Mouse (Mus musculus) MEL-GATA-1-ER (cell line): ENCODE data around the gene Msx2.

ENCODE experiments used
- DNase-seq: peaks from one replicate; pipeline ENCODE4 v3.0.0-alpha.2; 2012; ENCODE audit warnings: low read depth; ENCODE audit errors: extremely low read depth

Msx2 gene

GRCm38 (mm10) chr13:53472614-53473124 lies at the start of gene Msx2:
Msx2 (minus strand) TSS chr13:53473074.
- DNase-seq: no peak

GRCm38 (mm10) chr13:53521468-53521867 lies 48.6 kb upstream of the Msx2 start:
- DNase-seq: no peak

- no peak for DNase-seq
These were observed 47.6 kb upstream of the Msx2 start for GRCm38 (mm10) chr13:53520343-53520937.

- no peak for DNase-seq
These were observed 46.9 kb upstream of the Msx2 start for GRCm38 (mm10) chr13:53519727-53520126.

- no peak for DNase-seq
These were observed 45.4 kb upstream of the Msx2 start for GRCm38 (mm10) chr13:53518306-53518705.

- no peak for DNase-seq
These were observed 41.7 kb upstream of the Msx2 start for GRCm38 (mm10) chr13:53514574-53514973.

- no peak for DNase-seq
These were observed 38.5 kb upstream of the Msx2 start for GRCm38 (mm10) chr13:53511366-53511765.

- DNase-seq: no peak
These were observed 29.5 kb upstream of the Msx2 start for GRCm38 (mm10) chr13:53502406-53502805.

- DNase-seq: no peak
These were observed 28.8 kb upstream of the Msx2 start for GRCm38 (mm10) chr13:53501561-53502253.

- no peak for DNase-seq
These were observed 28.2 kb upstream of the Msx2 start for GRCm38 (mm10) chr13:53501057-53501456.

- DNase-seq: no peak
These were observed 13.6 kb upstream of the Msx2 start for GRCm38 (mm10) chr13:53486512-53486911.

- DNase-seq: no peak
These were observed 2.9 kb upstream of the Msx2 start for GRCm38 (mm10) chr13:53475701-53476188.

- DNase-seq: no peak
These were observed 1.6 kb upstream of the Msx2 start for GRCm38 (mm10) chr13:53474491-53474890.

- DNase-seq: no peak
These were observed 1.1 kb upstream of the Msx2 start for GRCm38 (mm10) chr13:53473991-53474390.

GRCm38 (mm10) chr13:53473291-53473690 lies 417 bp upstream of the Msx2 start:
- no peak for DNase-seq

- DNase-seq: no peak
These were observed 804 bp downstream of the Msx2 start for GRCm38 (mm10) chr13:53471926-53472613.

- DNase-seq: no peak
These were observed 1.5 kb downstream of the Msx2 start for GRCm38 (mm10) chr13:53471411-53471810.

GRCm38 (mm10) chr13:53470437-53471151 lies 2.3 kb downstream of the Msx2 start:
- no peak for DNase-seq

GRCm38 (mm10) chr13:53469756-53470155 lies 3.1 kb downstream of the Msx2 start:
- no peak for DNase-seq

GRCm38 (mm10) chr13:53468171-53468570 lies 4.7 kb downstream of the Msx2 start:
- no peak for DNase-seq

- no peak for DNase-seq
These were observed 6.5 kb downstream of the Msx2 start for GRCm38 (mm10) chr13:53466189-53466866.
